Mouse (Mus musculus) brain, adult 2 months (tissue): ENCODE measurements around the gene Slc45a1.

Experiments
- DNase-seq: peaks from one replicate; pipeline ENCODE4 v3.0.0; 2011; ENCODE audit warnings: low read depth, low spot score

Slc45a1 gene

GRCm38 (mm10) chr4:150651390-150652277 lies at the start of gene Slc45a1:
Gene Slc45a1, minus strand, starts transcription at chr4:150652174.
- DNase-seq = peak; percentile 84

GRCm38 (mm10) chr4:150700849-150701248 lies 48.9 kb upstream of the Slc45a1 start:
- DNase-seq = no peak

GRCm38 (mm10) chr4:150694434-150695108 lies 42.6 kb upstream of the Slc45a1 start:
- DNase-seq = no peak

GRCm38 (mm10) chr4:150692861-150693403 lies 41.0 kb upstream of the Slc45a1 start:
- DNase-seq = no peak

DNA sequence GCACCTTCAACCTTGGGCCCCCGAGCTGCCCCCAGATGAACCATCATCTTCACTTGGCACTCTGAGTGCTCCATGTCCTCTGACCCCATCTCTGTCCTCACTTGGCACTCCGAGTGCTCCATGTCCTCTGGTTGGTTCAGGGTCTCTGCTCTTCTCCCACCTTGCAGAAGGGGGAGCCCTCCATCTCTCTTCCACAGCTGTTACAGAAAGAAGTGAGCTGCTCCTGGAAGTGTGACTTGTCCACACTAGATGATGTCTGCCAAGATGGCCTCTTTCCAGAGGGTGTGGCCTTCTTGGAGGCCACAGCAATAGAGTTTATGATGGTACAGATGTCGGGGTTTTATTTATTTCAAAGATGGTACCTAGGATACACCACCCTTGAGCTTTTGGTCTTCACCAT lies 38.8 kb upstream of the Slc45a1 start:
- peak; percentile 37 for DNase-seq

DNA sequence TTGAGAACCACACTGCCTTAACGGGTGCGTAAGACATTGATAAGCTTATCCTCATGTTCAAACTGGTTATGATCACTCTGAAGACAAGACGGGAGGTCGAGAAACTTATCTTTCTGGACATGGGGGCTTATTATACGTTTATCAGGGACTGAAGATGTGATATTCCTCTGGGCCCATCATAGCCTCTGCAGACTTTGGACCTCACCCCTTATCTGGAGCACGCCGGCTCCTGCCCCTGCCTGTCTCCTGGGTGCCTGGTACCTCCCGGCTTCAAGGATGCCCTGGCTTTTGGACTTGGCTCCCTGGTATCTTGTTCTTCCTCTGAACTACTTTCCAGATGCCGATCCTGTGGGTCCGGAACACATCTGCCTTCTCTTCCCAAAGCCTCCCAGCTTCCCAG lies 37.6 kb upstream of the Slc45a1 start:
- no peak for DNase-seq

DNA sequence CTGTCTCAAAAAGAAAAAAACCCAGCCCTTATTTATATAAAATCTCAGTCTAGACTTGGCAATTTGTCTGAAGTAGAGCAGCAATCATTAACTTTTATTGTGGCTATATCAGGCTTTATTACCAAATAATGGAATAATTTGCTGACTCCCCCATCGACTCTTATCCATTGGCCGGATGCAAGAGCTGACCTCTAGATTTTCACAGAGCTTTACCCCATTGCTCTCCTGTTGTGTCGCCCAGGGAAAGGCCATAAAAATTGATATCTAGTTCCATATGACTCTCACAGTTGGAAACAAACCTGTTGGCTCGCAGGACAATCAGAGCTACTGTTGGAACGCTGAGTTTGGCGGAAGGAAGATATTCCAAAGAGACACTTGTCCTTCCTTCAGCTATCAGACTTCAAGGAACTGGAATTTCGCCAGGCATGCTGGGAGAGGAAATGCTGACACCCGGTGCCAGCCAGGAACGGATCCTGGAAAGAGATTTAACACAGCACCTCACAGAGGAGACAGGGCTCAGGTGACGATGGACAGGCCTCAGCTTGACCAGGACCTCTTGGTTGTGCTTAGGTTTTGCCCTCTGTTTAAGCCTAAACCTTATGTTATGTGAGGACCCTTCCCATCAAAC lies 35.3 kb upstream of the Slc45a1 start:
- DNase-seq = no peak

- no peak for DNase-seq
These were observed 34.6 kb upstream of the Slc45a1 start for GRCm38 (mm10) chr4:150686538-150686937.

GRCm38 (mm10) chr4:150685778-150686493 lies 34.0 kb upstream of the Slc45a1 start:
- no peak for DNase-seq

GRCm38 (mm10) chr4:150685043-150685777 lies 33.2 kb upstream of the Slc45a1 start:
- DNase-seq = peak; percentile 53

DNA sequence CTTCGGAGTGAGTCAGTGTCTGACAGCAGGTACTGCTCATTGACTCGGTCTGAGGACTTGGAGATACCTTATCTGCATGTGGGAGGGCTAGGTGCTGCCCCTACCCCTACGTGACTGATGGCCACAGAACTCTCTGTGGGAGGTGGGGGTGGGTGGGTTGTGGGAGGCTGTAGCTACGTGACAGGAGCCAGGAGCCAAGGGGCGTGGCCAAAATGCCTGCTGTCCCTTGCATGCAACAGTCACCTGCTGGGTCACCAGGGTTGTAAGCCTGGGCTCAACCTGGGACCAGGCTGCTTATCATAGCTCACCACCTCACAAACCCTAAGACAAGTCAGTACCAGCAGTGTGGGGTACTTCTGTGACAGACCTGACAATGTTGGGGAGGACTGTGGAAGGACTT lies 28.4 kb upstream of the Slc45a1 start:
- no peak for DNase-seq

DNA sequence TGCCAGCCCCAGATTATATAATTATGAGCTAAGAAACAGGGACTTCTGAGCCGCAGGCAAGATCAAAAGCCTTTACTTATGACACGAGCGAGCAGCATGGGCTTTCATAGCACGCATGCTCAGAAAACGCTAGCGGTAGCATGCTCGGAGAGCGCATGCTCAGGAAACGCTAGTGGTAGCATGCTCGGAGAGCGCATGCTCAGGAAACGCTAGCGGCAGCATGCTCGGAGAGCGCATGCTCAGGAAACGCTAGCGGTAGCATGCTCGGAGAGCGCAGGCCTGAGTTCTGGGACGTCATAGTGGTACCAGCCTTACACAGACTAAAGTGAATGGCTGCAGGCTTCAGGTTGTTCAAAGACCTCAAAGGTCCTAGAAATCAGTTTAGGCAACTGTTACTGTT lies 26.8 kb upstream of the Slc45a1 start:
- DNase-seq = no peak

DNA sequence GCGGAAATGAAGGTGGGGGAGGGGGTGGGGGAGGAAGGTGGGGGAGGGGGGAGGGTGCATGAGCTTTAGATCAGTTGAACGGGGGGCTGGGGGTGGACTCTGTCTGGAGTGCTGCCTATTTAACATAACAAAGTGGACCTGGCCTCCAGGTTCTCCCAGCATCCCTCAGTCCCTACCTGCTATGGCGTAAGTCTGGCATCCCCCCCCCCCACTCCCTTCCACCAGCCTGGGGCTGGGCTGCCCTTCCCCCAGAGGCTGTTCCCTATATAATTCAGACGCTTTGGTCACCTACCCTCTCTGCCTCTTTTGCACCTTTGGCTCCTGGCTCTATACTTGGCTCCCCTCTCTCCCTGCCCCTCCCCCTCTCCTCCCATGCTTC lies 25.9 kb upstream of the Slc45a1 start:
- no peak for DNase-seq

- DNase-seq = no peak
These were observed 25.3 kb upstream of the Slc45a1 start for GRCm38 (mm10) chr4:150677126-150677845.

DNA sequence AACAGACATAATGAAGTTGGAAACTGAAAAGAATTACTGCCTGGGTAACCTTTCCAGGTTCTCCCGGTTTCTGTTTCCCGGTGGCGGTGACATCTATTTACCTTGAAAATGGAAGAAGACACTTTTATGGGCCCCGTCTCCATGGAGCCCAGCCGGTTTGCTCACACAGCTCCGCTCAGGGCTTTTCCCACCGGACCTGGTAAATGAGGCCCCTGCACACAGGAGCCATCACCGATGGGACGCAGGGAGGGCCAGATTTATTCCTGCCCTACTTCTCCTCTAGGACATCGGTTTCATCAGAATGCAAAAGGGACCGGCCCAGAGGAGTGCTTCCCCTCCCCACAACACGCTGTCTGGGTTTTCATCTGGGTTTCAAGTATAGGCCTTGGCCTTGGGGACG lies 24.1 kb upstream of the Slc45a1 start:
- DNase-seq = no peak

- DNase-seq = no peak
These were observed 23.3 kb upstream of the Slc45a1 start for GRCm38 (mm10) chr4:150675274-150675673.

GRCm38 (mm10) chr4:150665806-150666205 lies 13.8 kb upstream of the Slc45a1 start:
- no peak for DNase-seq

GRCm38 (mm10) chr4:150664726-150665125 lies 12.8 kb upstream of the Slc45a1 start:
- no peak for DNase-seq

DNA sequence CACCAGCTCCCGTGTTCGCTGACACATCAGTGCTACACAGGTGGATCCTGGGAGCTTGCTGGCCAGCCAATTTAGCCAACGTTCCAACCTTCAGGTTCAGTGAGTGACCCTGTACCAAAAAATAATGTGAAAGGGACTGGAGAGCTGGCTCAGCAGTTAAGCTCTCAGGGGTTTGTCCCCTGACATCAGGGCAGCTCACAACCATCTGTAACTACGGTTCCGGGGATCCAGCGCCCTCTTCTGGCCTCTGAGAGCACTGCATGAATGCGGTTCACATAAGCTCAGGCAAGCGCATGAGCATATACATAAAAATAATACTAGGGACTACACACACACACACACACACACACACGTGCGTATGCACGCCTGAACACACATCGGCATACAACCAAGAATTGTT lies 11.2 kb upstream of the Slc45a1 start:
- no peak for DNase-seq

DNA sequence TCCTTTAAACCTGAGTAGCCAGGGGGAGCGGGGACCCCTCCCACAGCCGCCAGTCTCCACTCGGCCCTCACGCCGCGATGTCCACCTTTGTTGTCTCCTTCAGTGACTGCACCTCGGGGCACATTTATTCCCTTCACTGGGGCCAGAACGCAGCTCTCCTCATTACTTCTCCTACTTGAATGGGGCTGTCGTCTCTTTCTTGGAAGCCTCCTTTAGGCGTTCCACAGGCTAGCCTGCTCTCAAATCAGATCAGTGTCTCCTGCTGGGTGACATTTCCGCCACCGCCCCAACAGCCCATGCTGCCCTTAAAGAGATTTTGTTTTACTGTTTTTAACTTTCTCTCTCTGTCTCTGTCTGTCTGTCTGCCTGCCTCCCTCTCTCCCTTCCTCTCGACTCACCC lies 9.9 kb upstream of the Slc45a1 start:
- no peak for DNase-seq
